Mouse (Mus musculus): ENCODE results near the gene Gm3696.
"Not testable (repeated sequence)": the region's sequence is repeated elsewhere in the genome, so short reads cannot be mapped to it uniquely, and the experiment has no call there.

The Gm3696 gene

DNA sequence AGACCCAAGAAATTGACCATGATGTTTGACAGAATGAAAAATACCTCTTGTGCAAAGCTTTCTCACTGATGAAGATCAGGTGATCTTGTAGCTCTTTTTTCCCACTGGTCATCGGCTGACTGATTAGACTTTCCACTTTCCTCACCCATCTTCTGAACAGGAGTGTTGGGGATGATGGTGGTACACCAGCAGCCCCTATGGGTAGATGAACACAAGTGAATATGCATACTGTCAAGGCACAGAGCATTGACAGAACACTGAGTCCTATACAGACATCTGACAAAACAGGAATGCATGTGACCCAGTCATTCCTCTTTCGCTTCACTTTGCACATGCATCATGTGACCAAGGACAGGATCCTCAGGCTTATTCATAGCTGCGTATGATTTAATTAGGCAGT, at the start of gene Gm3696:
Gene Gm3696 (minus strand): TSS at position 101 of the 400 bp plus-strand sequence.
- DNase-seq (ENCODE audit: low read depth, low spot score), result not testable (repeated sequence)

DNA sequence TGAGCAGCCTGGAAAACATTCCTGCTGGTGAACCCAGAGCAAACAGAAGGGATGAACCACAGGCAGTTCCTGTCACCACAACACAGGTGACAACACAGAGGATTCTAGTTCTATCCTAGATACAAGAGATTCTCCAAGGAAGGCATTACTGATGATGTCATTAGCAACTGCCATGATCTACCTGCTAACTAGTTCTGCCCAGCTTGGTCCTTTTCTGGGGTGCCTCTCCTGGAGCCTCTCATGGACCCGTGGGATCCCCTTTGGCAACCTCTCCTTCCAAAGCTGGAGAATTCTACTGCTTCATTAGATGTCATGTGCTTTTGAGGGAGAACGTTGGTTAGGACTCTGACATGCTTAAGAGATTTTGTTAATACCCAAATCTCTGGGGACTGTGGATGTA, 24.9 kb upstream of the Gm3696 start, which contains the start of gene Gm6676:
Gene Gm6676 (minus strand): TSS at position 101 of the 400 bp plus-strand sequence.
- DNase-seq (ENCODE audit: low read depth, low spot score), result not testable (repeated sequence)

DNA sequence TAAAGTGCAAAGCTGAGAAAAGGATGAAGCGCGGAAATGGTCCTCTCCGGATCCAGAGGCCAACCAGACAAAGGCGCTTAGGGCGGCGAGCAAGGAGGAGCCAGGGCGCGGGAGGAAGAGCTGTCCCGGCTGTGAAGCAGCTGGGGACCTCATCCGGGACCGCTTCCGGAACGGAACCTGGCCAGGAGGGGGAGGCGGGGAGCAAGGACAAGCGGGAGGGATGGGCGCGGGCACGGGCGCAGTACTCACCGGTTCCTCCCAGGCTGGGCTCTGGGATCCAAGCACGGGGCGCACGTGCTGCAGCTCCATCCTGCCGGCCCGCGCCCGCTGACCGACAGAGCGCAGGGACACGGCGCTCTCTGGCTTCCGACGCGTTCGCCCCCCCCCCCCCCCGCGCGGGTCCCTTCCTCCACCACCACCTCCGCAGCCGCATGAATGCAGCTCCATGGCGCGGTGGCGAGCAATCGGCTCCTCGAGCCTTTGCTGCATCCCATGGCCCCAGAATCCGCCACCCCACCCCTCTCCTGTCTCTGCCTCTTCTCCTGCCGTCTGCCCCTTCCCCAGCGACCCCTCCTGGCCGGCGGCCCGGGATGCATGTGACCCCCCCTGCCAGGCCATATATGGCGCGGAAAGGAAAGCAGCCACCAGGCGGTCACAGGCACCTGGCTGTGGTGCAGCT, 4.8 kb upstream of the Gm3696 start:
- DNase-seq (ENCODE audit: low read depth, low spot score), result not testable (repeated sequence)

DNA sequence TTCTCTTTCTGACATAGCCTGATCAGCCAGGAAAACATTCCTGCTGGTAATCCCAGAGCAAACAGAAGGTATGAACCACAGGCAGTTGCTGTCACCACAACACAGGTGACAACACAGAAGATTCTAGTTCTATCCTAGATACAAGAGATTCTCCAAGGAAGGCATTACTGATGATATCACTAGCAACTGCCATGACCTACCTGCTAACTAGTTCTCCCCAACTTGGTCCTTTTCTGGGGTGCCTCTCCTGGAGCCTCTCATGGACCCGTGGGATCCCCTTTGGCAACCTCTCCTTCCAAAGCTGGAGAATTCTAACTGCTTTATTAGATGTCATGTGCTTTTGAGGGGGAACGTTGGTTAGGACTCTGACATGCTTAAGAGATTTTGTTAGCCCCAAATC, 55.6 kb downstream of the Gm3696 start, which contains the start of gene Gm3685:
Gene Gm3685 (minus strand): TSS at position 101 of the 400 bp plus-strand sequence.
- DNase-seq (ENCODE audit: low read depth, low spot score), result not testable (repeated sequence)

Data from A20 (cell line).